Mouse (Mus musculus): ENCODE data around the gene Magi1. TPM values are rescaled to one million over a fixed set of nuclear protein-coding genes. Genes with fewer than 3 reads are reported as not detected.

Magi1 gene
- total RNA-seq, 2 experiments from 2014 or later: 28.5 to 28.7 TPM

DNA sequence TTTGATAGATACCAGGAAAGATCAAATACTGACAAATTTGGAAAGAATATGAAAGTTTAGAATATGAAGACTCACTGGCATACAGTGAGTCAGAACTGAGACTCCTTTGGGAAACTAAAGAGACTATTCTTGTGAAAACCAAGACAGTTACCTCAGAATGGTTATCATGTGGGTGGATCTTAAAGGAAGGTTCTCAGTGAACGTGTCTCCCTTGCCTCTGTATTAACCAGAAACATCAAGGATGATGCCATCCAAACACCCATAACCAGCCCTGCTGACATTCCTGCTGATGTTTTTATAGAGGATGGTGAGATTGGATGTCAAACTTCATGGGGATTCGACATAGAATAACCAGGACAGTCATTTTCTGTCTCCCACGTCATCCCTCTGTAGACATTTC is 496.7 kb downstream of the Magi1 start:
- no peak for DNase-seq
- intact Hi-C loops (cut with DNase I): no loop called here

DNA sequence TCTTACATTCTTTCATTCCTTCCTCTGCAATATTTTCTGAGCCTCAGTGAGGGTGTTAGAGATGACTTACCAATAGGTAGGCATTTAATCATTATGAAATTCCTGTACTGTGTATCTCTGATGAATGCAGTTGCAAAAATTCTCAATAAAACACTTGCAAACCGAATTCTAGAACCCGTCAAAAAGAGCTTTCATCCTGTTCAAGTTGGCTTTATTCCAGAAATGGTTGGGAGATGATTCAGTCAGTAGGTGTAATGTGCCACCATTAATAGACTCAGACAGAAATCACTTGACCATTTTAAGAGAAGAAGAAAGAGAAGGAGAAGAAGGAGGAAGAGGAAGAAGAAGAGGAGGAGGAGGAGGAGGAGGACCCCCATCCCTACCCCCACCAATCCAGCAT is 497.5 kb downstream of the Magi1 start:
- no peak for DNase-seq
- intact Hi-C loops (cut with DNase I): no loop called here

DNA sequence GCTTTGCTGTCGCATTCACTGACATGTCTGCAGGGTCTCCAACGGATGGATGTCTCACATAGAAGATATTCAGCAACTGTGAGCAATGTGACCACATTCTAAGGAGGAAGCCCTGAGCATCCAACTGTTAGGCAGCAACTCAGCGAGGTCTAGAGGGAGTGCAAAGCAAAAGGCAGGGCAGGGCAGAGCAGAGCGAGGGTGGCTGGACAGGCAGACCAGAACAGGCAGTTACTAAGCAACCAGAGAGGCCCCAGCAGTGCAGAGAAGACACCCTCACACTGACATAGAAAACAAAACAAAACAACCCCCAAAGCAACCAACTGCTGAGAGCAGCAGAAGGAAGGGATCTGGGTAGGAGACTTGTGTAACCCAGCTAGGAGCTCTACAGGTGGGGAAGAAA is 512.6 kb downstream of the Magi1 start:
- no peak for DNase-seq
- intact Hi-C loops (cut with DNase I): no loop called here

DNA sequence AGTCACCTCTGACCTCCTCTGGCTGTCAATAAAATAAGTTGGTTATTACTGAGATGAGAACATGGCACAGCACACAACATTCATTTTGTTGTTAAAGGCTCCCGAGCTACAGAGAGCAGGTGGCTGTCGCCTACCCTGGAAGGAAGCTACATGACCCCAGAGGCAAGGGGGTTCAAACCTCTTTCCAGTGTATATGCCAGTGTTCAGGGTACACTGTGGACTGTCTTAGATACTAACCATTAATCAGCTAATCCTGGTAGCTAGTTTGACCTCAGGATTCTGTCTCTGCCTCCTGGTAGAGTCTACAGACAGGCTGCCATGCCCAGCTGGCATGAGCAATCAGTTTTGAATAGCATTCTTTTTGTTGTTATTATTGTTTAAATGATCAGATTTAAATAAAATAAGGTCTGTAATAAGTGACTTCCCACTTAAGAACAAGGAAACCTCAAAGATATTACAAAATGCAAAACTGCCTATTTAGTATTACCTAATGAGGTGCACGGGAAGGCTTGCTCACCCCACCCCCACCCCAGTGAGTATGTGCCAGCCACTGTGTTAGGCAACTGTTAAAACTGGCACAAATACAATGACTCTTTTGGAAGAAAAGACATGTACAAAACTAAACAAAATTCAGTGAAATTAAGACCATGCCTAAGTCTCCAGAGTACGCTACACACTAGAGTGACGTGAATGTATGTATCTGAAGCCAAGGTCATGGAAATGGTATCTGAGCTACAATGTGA is 513.3 kb downstream of the Magi1 start:
- intact Hi-C loops (cut with DNase I): no loop called here
- DNase-seq: no peak

DNA sequence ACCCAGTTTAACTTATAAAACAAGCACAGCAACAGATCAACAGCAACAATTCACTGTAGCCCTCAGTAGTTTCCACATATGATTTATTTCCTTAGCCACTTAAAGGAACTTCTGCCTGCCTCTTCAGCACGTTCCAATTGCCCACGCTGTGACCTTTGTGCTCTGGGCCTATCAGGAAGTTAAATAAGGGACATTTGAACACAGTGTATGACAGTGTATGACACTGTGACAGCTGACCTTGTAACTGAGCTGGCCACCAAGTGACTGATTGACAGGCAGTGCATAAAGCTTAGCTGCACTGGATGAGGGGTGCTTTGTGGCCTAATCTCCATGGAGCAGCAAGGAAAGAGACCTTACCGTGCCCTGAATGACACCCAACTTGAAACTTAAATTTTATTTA is 525.6 kb downstream of the Magi1 start:
- peak; percentile 7 to 9 for DNase-seq
- intact Hi-C loops (cut with DNase I): loop anchor here (5.0 to 10.0 kb wide), 3 partner anchors 377 to 709 kb away; no protein-coding TSS in a partner anchor

DNA sequence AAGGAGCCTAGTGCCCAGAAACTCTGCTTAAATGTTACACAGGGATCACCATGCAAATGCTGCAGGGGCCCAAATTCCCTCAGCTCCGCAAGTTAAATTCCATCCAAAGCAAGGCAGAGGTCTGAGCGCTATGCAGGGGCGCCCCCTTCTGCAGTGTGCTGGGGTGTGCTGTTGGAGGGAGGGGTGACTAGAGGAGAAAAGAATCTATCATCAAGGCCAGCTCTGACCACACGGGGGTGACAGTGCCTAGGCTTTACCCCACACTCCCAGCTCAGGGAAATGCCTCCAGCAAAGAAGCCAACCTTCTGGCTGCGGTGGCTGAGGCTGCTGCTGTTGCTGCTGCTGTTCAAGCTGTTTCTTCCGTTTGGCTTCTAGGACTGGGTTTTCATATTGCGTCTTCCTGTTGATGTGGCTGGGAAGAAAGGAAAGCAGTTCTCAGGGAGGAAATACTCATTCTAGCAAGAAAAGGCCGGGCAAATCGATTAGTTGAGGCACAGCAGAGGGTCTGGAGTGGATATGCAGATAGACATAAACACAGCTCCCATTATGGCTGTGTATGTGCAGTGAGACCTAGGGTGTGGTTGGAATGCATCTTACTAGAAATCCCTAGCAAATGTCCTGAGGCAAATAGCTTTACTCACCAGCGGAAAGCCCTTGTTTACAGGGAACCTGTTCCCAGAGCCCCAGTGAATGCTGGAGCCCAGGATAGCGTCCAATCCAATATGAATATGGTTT is 526.2 kb downstream of the Magi1 start:
- intact Hi-C loops (cut with DNase I): loop anchor here (1.0 to 10.0 kb wide), 6 partner anchors 100 to 710 kb away; no protein-coding TSS in a partner anchor
- peak; percentile 87 to 90 for DNase-seq

DNA sequence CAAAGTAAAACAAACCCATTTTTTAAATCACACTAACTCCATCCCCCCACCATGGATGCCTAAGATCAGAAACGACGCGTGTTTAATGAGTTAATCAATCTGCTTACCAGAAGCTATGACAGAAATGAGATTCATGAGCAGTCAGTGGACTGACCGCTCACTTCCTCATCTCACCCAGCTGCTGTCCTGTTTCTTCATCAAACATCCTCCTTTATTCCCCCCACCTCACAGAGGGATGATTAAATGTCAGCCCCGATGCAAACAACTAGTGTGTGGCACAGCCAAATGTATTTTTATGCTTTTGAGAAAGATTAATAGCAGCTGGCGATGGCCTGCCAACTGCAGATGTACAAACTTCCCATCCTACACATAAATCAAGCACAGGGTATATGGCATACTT is 540.6 kb downstream of the Magi1 start:
- intact Hi-C loops (cut with DNase I): no loop called here
- DNase-seq: no peak

DNA sequence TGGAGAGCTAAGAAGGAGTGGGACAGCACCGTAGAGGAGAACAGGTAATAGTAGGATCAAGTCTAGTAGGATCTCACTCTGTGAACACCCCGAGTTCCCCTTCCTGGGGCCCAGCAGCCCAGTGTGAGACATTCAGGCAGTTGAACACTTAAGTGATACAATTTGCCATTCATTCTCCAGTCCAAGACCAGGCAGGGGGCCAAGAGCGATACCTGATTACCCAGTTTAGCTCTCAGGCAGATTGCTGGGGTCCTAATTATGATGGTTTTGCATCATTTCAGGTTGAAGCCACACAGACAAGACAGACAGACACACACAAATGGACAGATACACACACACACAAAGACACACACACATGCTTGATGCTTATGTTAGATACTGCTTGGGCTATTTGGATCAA is 543.9 kb downstream of the Magi1 start:
- no peak for DNase-seq
- intact Hi-C loops (cut with DNase I): no loop called here

DNA sequence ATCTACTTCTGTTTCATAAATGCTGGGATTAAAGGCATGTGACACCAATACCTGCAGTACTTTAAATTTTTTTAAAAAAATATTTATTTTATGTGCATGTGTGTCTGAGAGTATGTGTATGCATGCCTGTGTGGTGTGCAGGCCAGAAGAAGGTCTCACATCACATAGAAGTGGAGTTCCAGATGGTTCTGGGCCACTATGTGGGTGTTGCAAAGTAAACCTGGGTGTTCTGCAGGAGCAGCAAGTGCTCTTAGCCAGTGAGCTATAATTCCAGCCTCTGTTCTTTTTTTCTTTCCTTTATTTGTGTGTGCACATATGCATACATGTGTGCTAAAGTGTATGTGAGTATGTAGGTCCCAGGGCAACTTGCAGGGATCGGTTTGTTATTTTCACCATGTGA is 546.6 kb downstream of the Magi1 start:
- DNase-seq: no peak
- intact Hi-C loops (cut with DNase I): no loop called here

DNA sequence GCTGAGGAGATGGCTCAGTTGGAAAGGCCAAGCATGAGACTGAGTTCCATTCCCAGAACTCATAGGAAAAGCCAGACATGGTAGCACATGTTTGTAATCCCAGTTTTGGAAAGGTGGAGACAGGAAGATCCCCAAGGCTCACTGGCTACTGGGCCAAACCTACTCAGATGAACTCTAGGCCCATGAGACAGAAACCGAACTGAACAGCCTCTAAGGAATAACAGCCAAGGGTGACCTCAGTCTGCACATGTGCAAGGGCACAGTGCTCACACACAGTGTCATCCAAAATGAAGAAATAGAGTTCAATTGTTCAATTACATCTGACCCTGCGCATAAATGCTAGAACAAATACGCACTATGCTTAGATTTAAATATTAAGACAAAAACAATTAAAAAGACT is 547.6 kb downstream of the Magi1 start:
- peak in 1 of 2 experiments; percentile 20 for DNase-seq
- intact Hi-C loops (cut with DNase I): no loop called here

DNA sequence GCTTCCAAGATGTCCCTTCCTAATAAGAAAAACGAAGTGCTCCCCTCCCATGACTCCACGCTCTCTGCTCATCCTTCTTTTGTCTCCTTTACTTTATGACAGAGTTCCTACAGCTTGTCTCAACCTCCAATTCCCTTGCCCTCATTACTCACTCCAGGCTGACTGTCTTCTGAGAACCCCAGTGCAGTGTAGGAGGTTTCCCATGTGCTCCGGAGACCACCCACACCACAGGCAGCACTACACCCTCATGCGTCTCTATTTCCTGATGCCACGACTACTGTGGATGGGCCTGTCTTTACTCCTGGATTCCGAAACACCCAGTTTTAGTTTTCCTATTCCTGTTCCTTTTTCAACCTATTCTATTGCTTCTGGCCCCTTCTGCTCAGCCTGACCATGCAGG is 549.9 kb downstream of the Magi1 start:
- intact Hi-C loops (cut with DNase I): no loop called here
- DNase-seq: no peak

DNA sequence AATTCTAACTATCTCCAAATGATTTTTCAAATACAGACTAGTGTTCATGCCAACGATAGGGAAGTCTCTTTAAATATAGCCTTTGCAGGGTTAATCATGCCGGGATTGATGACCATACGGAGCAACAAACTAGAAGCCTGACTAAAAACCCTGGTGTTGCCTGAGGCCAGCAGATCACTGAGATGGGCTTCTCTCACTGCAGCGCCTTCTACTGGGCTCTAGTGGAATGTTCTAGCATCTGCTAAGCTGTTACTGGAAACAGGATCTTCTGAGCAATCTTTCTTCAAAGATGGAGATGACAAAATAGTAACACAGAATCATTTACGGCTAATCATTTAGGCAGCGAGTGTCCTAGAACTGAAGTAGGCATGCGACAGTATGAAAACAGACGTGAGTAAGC is 554.0 kb downstream of the Magi1 start:
- intact Hi-C loops (cut with DNase I): loop anchor here (5.0 to 10.0 kb wide), 2 partner anchors 72 to 795 kb away; no protein-coding TSS in a partner anchor
- DNase-seq: no peak

DNA sequence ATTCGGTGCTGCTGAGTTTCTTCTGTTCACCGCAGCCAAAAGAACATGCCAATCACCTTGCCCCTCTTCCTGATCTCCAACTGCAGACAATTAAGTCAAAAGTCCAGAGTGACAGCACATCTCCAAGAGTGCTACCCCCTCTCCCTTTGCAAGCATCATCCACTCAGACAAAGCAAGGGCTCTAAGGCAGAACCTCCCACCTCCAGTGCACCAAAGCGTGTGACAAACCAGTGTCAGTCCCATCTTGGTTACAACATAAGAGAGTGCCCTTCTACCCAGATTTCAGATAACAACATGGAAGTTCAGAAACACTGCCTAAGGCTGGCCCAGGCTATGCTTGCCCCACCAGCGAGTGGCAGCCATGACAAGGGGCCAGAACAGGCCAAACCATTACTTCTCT is 554.9 kb downstream of the Magi1 start:
- intact Hi-C loops (cut with DNase I): loop anchor here (5.0 to 10.0 kb wide), 2 partner anchors 71 to 794 kb away; no protein-coding TSS in a partner anchor
- no peak for DNase-seq

DNA sequence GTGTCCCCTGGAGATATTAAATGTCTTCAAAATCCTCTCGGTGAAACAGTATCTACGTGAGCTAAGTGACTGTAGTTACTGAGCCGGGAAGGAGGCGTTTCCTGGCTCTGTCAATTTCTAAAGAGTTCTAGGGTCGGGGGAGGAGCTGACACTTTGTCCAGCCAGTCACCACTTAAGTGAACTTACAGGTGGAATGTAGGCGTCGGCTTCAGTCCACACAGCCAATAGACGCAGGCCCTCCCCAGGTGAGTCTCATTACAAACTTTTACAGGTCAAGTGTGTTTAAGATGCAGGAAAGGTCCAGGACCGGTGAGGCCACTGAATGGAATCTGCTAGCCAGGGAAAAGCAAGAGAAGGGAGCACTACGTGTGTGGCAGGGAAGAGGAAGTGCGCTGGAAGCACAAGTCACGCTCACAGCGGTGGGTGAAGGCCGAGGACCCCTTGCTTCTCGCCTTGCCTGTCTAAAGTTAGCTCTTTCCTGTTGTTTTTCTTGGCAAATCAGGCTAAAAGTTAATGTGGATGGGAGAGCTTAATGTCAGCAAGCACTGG is 556.0 kb downstream of the Magi1 start:
- intact Hi-C loops (cut with DNase I): loop anchor here (5.0 to 10.0 kb wide), 2 partner anchors 70 to 793 kb away; no protein-coding TSS in a partner anchor
- DNase-seq: no peak

DNA sequence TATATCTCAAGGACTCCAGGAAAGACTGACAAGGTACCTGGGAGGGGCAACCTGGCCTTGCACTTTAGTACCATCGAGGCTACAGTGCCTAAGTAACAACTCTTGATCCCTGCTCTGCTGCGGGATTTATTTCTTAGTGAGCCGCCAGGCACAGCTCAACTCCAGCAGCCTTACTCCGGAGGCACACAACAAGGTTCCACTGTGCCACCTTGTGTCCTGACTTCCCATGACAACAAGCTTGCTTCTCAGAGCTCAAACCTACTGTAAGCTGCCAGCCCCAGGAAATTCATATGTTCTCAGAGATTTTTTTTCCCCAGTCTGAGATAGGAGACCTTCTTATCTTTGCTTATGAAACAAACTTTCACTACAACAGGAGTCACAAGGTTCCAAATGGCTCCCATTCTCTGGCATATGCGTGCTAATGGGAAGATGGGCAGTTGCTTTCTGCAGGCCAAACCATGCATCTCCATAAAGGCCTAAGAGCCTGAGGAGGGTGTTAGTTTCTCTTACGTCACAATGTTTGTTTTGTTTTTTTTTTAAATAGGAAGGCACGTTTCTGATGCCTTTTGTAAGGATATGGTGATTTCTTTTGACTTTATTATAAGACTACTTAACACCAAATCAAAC is 556.8 kb downstream of the Magi1 start:
- peak; percentile 37 to 39 for DNase-seq
- intact Hi-C loops (cut with DNase I): loop anchor here (5.0 to 10.0 kb wide), 2 partner anchors 70 to 792 kb away; no protein-coding TSS in a partner anchor

DNA sequence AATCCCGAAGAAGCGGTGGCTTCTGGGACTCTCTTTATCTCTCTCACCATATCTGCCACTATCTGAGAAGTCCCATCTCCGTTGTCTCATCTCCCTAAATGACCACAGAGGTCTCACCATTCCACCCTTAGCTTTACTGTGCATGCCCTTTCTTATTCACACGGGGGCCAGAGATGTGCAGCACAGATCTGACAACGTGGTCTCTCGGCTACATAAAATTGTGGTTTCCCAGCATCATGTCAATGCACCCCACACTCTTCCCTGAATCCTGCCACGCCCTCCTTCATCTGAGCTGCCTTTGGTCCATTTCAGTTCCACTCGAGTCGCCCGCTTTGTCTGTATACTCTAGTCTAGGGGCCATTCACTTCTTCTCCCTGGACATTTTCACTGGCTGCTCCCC is 557.6 kb downstream of the Magi1 start:
- intact Hi-C loops (cut with DNase I): loop anchor here (5.0 to 10.0 kb wide), 2 partner anchors 69 to 791 kb away; no protein-coding TSS in a partner anchor
- no peak for DNase-seq

DNA sequence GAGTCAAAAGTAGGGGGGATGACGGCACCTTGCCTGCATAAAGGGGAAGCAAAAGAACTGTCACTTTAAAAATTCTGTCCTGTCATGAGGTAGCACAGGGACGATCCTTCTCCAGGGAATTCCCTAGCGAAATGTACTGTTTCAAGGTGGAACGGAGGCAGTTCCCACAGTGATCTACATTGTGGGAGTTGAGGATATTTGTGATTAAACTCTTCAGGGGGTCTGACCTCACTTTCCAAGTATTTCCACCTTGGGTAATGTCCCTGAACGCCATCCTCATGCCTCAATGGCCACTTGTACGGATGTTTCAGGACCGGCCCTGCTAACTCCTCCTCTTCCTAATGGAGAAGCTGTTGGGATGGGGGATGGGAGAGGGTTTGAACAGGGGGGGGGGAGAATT is 559.0 kb downstream of the Magi1 start:
- DNase-seq: no peak
- intact Hi-C loops (cut with DNase I): loop anchor here (5.0 to 10.0 kb wide), 3 partner anchors 67 to 937 kb away; no protein-coding TSS in a partner anchor

DNA sequence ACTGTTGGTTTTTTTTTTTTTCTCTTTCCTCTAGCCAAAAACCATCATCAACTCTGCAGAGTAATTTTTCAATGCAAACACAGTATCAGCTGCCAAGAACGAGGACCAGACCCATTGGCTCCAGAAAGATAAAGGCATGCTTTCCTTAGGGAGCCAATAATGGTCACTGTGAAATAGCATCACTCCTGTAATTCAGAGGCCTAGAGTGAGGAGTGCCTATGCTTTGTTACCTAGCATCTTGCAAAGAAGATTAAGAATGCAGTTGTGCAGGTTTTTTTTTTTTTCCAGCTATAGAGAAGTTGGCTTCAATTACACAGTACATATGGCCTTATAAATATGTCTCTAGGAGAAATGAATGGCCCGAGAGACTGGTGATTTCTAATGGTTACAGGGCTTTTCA is 560.5 kb downstream of the Magi1 start:
- intact Hi-C loops (cut with DNase I): loop anchor here (5.0 to 10.0 kb wide), 2 partner anchors 788 to 936 kb away; no protein-coding TSS in a partner anchor
- DNase-seq: no peak

DNA sequence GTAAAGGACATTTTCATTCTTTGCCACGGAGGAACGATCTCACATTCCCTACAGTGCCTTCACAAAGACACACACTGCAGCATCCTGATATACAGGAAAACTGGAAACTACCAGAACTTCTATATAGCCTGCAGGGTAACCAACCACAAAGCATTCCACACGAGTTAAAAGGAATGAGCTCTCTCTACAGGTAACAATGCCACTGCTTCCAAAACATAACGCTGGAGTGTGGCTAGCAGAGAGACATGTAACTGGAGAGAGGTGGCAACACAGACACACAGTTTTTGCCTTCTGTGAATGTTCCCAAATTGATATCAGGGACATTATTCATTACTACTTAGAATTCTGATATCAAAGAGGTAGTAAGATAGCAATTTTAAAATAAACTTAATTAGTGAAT is 564.2 kb downstream of the Magi1 start:
- no peak for DNase-seq
- intact Hi-C loops (cut with DNase I): no loop called here

DNA sequence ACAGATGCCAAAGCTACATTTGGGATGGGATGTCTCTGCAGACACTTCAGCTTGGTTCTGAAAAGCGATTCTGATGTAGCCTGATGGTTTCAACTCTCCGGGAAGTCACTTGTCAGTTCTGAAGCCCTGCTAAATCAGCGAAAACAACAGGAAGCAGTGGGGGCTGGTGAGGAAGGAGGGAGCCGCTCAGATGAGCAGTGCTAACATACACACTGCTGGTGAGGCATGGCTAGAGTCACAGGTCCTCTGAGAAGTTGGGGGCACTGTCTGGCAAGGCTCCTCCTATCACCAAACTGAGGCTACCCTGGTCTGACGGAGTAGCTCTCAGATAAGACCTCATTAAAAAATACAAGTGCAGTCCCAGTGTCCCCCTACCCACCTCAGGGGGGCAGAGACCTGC is 565.3 kb downstream of the Magi1 start:
- DNase-seq: no peak
- intact Hi-C loops (cut with DNase I): no loop called here

DNA sequence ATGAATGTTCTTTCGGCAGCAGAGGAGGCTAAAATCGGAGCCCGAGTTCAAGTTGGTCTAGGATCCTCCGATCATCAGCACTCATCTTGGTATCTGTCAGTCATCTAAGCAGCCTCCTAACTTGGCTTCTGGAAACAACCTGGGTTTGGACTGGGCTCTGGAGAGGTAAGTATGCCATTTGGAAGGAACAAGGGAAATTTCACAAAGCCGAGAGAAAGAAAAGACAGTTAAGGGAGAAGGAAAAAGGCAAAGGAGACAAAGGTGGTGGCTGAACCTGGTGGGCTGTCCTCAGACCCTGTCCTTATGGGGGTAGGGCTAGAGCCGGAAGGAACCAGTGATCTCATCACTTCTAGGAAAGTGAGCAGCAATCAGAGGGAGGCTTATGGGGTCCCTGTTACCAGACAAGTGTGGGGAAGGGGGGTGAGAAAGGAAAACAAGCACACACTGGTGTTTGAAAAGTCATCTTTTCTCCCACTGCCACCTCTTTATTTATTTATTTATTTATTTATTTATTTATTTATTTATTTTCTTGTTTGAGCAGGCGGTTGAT is 565.8 kb downstream of the Magi1 start:
- intact Hi-C loops (cut with DNase I): no loop called here
- DNase-seq: no peak

All from heart, postnatal 10 days (tissue).